In genomic region chr17:23546702-23547505, GRCm38 (mm10) we compare ENCODE assay signal across 8 mouse cellular contexts. TPM values are rescaled to one million over a fixed set of nuclear protein-coding genes. Genes with fewer than 3 reads are reported as not detected.
DNase-seq lines count a peak whose midpoint lies in the region; ATAC-seq lines count a peak whose summit lies in the region.

No protein-coding gene starts in this region.

- H3K9me3 ChIP-seq in intestine, embryonic 15.5 days: no peaks in the 10 kb centered on the region

- H3K27me3 ChIP-seq in intestine, embryonic 15.5 days (replicated peaks): no peaks in the 10 kb centered on the region

- H3K9ac ChIP-seq in intestine, embryonic 15.5 days: peak overlapping the region; percentile 70

- H3K4me3 ChIP-seq in intestine, embryonic 15.5 days (replicated peaks): peak overlapping the region; percentile 65

- peak; percentile 93 to 98 for DNase-seq in adrenal gland, adult 18-20 months (ENCODE audit: low spot score in 2 of 2)
- DNase-seq in embryo, embryonic 9.5 days (ENCODE audit: extremely low spot score): peak; percentile 95
- DNase-seq in gastrocnemius, postnatal 36 days: peak; percentile 64 to 78
- peak; percentile 83 to 96 for DNase-seq in left cerebral cortex, postnatal 14 days (ENCODE audit: low spot score in 2 of 2)
- peak; percentile 95 to 98 for DNase-seq in right cerebral cortex, adult 2 months (ENCODE audit: low spot score in 2 of 2)
- peak; percentile 83 for DNase-seq in urinary bladder, postnatal 25 days (ENCODE audit: low spot score)

- under 1% methylated on average over 42 of the region's 42 CpGs for WGBS in intestine, embryonic 15.5 days

- no peaks in the 10 kb centered on the region for H3K36me3 ChIP-seq in intestine, embryonic 15.5 days

- peak overlapping the region; percentile 54 for H3K4me2 ChIP-seq in intestine, embryonic 15.5 days (replicated peaks)

- peaks cover 19% of the 10 kb centered on the region for H3K4me1 ChIP-seq in intestine, embryonic 15.5 days (replicated peaks)

- peak overlapping the region; percentile 82 for H3K27ac ChIP-seq in intestine, embryonic 15.5 days

- intact Hi-C loops in gastrocnemius, postnatal 36 days (cut with DNase I): loop anchor here (10.0 kb wide), 1 partner anchor 352 kb away; the partner anchor contains the start of gene Zfp40
- intact Hi-C loops in left cerebral cortex, postnatal 14 days (cut with DNase I): loop anchor here (5.0 kb wide), 1 partner anchor 355 kb away; the partner anchor contains the start of gene Zfp40

- peak; percentile 41 for ATAC-seq in intestine, embryonic 15.5 days
- ATAC-seq in megakaryocyte progenitor cell, adult 5-6 weeks (replicated peaks; ENCODE audit: poor library complexity): peak; percentile 20

RNA-seq across cellular contexts. Expression of gene Zfp213, which starts 17.1 kb away (rescaled TPM):
- 10 to 100 TPM; 11.0 to 12.3 TPM for total RNA-seq in adrenal gland, adult 18-20 months (2021)
- total RNA-seq in gastrocnemius, postnatal 36 days (2021): 1 to 10 TPM; 1.8 TPM
- polyA plus RNA-seq in intestine, embryonic 15.5 days (2015; fragmentation: Nextera tagmentation; extraction: Ambion mirVana): 15.2 and 17.7 TPM in 2 replicates
- total RNA-seq in left cerebral cortex, postnatal 14 days (2021): 1 to 10 TPM; 6.6 to 6.8 TPM
- 3.6 and 5.3 TPM in 2 replicates for total RNA-seq in megakaryocyte progenitor cell, adult 5-6 weeks (2015)
- total RNA-seq in megakaryocyte progenitor cell, adult 5-6 weeks (2017): 6.5 and 9.2 TPM in 2 replicates

RNA-seq across cellular contexts. Expression of gene Zfp13, which starts 52.4 kb away (rescaled TPM):
- total RNA-seq in adrenal gland, adult 18-20 months (2021): 1 to 10 TPM; 6.2 to 6.3 TPM
- 1 to 10 TPM; 1.5 to 1.8 TPM for total RNA-seq in gastrocnemius, postnatal 36 days (2021)
- polyA plus RNA-seq in intestine, embryonic 15.5 days (2015; fragmentation: Nextera tagmentation; extraction: Ambion mirVana): 10.4 and 10.5 TPM in 2 replicates
- total RNA-seq in left cerebral cortex, postnatal 14 days (2021): 10 to 100 TPM; 28.3 to 29.0 TPM
- total RNA-seq in megakaryocyte progenitor cell, adult 5-6 weeks (2015): 0.37 TPM in 1 of 2 replicates, not detected in the other
- total RNA-seq in megakaryocyte progenitor cell, adult 5-6 weeks (2017): 0.92 and 1.3 TPM in 2 replicates

RNA-seq across cellular contexts. Expression of gene Zscan10, which starts 53.8 kb away (rescaled TPM):
- total RNA-seq in adrenal gland, adult 18-20 months (2021): not detected
- not detected for total RNA-seq in gastrocnemius, postnatal 36 days (2021)
- 0.14 TPM in 1 of 2 replicates, not detected in the other for polyA plus RNA-seq in intestine, embryonic 15.5 days (2015; fragmentation: Nextera tagmentation; extraction: Ambion mirVana)
- total RNA-seq in left cerebral cortex, postnatal 14 days (2021): not detected
- total RNA-seq in megakaryocyte progenitor cell, adult 5-6 weeks (2015): not detected in 2 replicates
- total RNA-seq in megakaryocyte progenitor cell, adult 5-6 weeks (2017): not detected in 2 replicates

Comparison
In these comparisons a context has a peak if more than half of its experiments do, and no peak if none do; other contexts are left out.
1. Peak in every context shown above with its lines: DNase-seq, ATAC-seq, H3K4me3 ChIP-seq and H3K27ac ChIP-seq.
2. RNA of gene Zfp13, which starts 52.4 kb away (total RNA-seq): 28.3 to 29.0 TPM in left cerebral cortex, postnatal 14 days; 6.2 to 6.3 TPM in adrenal gland, adult 18-20 months, 1.5 to 1.8 TPM in gastrocnemius, postnatal 36 days and 0.37 to 1.3 TPM in megakaryocyte progenitor cell, adult 5-6 weeks; every median in the first group is over 4 times any median in the second.